Mouse (Mus musculus) hindbrain, embryonic 11.5 days (tissue): ENCODE results near the gene Ush1c. TPM values are rescaled to one million over a fixed set of nuclear protein-coding genes. Genes with fewer than 3 reads are reported as not detected.

Experiments
- ATAC-seq: fragments of 200-750 bp; cut with Nextera tagmentation; 2 replicates; pipeline ENCODE4 v1.8.0; 2017; ENCODE audit warnings: mild to moderate bottlenecking, moderate TSS enrichment, moderate library complexity; ENCODE audit not compliant: low FRiP score
- DNase-seq: peaks from one replicate; pipeline ENCODE4 v3.0.0-alpha.2; 2015; ENCODE audit warnings: low spot score
- H3K27ac ChIP-seq: fragments of 300-500 bp; sonication (generic); 2 replicates; pipeline ENCODE4 v1.5.1; 2014; ENCODE audit warnings: mild to moderate bottlenecking, low read depth, low read length
- H3K27me3 ChIP-seq: fragments of 300-500 bp; sonication (generic); 2 replicates; pipeline ENCODE4 v1.6.1; 2014; ENCODE audit warnings: mild to moderate bottlenecking, low read length, moderate library complexity, mixed read lengths; ENCODE audit not compliant: control insufficient read depth, insufficient read depth
- H3K36me3 ChIP-seq: fragments of 300-500 bp; sonication (generic); 2 replicates; pipeline ENCODE4 v1.6.1; 2014; ENCODE audit warnings: mild to moderate bottlenecking, low read length, moderate library complexity, mixed read lengths; ENCODE audit not compliant: control insufficient read depth, insufficient read depth
- H3K4me1 ChIP-seq: fragments of 300-500 bp; sonication (generic); replicated peaks from 2 replicates; pipeline ENCODE4 v1.6.1; 2014; ENCODE audit warnings: low read length, mixed read lengths; ENCODE audit not compliant: control insufficient read depth, insufficient read depth
- H3K4me2 ChIP-seq: fragments of 300-500 bp; sonication (generic); replicated peaks from 2 replicates; pipeline ENCODE4 v1.6.1; 2014; ENCODE audit warnings: mild to moderate bottlenecking, low read depth, low read length
- H3K4me3 ChIP-seq: fragments of 300-500 bp; sonication (generic); 2 replicates; pipeline ENCODE4 v1.5.1; 2014; ENCODE audit warnings: low read depth, low read length
- H3K9ac ChIP-seq: fragments of 300-500 bp; sonication (generic); 2 replicates; pipeline ENCODE4 v1.6.1; 2014; ENCODE audit warnings: low read depth, low read length
- H3K9me3 ChIP-seq: fragments of 300-500 bp; sonication (generic); 2 replicates; pipeline ENCODE4 v1.6.1; 2016; ENCODE audit warnings: low read length; ENCODE audit not compliant: control insufficient read depth
- WGBS: fragments of 180-500 bp; shearing (Covaris S2); extraction: QIAGEN DNeasy Blood & Tissue Kit; methylation state at CpG from one replicate; pipeline ENCODE4 v1.1.7; 2014; 5-methylcytosine and 5-hydroxymethylcytosine counted together
- polyA plus RNA-seq: library from polyadenylated mRNA; unstranded; fragments of >200 nt; fragmentation: Nextera tagmentation; extraction: Ambion mirVana; gene quantifications from 2 replicates; pipeline ENCODE4 v1.2.1, GENCODE M21; 2014

The Ush1c gene
- polyA plus RNA-seq, 1 experiment from 2014 or later = 3.0 TPM

- no peak for DNase-seq
- Histone ChIP-seq H3K9me3 (no peaks in the 10 kb centered on the region), H3K27me3 (no peaks in the 10 kb centered on the region), H3K4me1 (no peaks in the 10 kb centered on the region), H3K36me3 (no peaks in the 10 kb centered on the region), H3K27ac (no peak overlapping the region), H3K4me2 (no peak overlapping the region), H3K9ac (no peak overlapping the region), H3K4me3 (no peak overlapping the region)
- WGBS = 82% methylated on average over 4 of the region's 4 CpGs
- no peak for ATAC-seq
Observed at GRCm38 (mm10) chr7:46251841-46252240, 13.5 kb upstream of the Ush1c start.

GRCm38 (mm10) chr7:46247606-46248005, 9.3 kb upstream of the Ush1c start:
- Histone ChIP-seq H3K4me3 (no peak overlapping the region), H3K4me1 (no peaks in the 10 kb centered on the region), H3K4me2 (no peak overlapping the region), H3K9ac (no peak overlapping the region), H3K27ac (no peak overlapping the region), H3K27me3 (no peaks in the 10 kb centered on the region), H3K36me3 (no peaks in the 10 kb centered on the region), H3K9me3 (no peaks in the 10 kb centered on the region)
- DNase-seq (no peak), ATAC-seq (no peak)
- WGBS = 83% methylated on average over 3 of the region's 3 CpGs

GRCm38 (mm10) chr7:46246876-46247275, 8.6 kb upstream of the Ush1c start:
- ATAC-seq (no peak), DNase-seq (no peak)
- Histone ChIP-seq H3K9ac (no peak overlapping the region), H3K9me3 (no peaks in the 10 kb centered on the region), H3K4me3 (no peak overlapping the region), H3K4me2 (no peak overlapping the region), H3K27ac (no peak overlapping the region), H3K36me3 (no peaks in the 10 kb centered on the region), H3K27me3 (no peaks in the 10 kb centered on the region), H3K4me1 (no peaks in the 10 kb centered on the region)

GRCm38 (mm10) chr7:46240696-46241095, 2.4 kb upstream of the Ush1c start, which contains the start of gene Otog:
Otog (plus strand) TSS chr7:46240987.
- H3K4me1 ChIP-seq = peaks cover 6% of the 10 kb centered on the region
- H3K9ac ChIP-seq = no peak within 1 kb of the TSS
- 45% methylated on average over 2 of the region's 2 CpGs for WGBS
- H3K27me3 ChIP-seq = no peaks in the 10 kb centered on the region
- DNase-seq = no peak
- no peak within 1 kb of the TSS for H3K4me2 ChIP-seq
- peak; percentile 40; the same call in 1 of the 2 replicates for ATAC-seq
- H3K36me3 ChIP-seq = no peaks in the 10 kb centered on the region
- no peak within 1 kb of the TSS for H3K4me3 ChIP-seq
- no peak within 1 kb of the TSS for H3K27ac ChIP-seq
- H3K9me3 ChIP-seq = no peaks in the 10 kb centered on the region

GRCm38 (mm10) chr7:46240091-46240490, 1.8 kb upstream of the Ush1c start:
- H3K27me3 ChIP-seq = no peaks in the 10 kb centered on the region

GRCm38 (mm10) chr7:46237192-46237591, 1.1 kb downstream of the Ush1c start:
- no peaks in the 10 kb centered on the region for H3K27me3 ChIP-seq
- H3K9ac ChIP-seq = no peak overlapping the region
- no peak for DNase-seq
- 65% methylated on average over 7 of the region's 7 CpGs for WGBS
- H3K4me3 ChIP-seq = no peak overlapping the region
- peaks cover 6% of the 10 kb centered on the region for H3K4me1 ChIP-seq
- H3K9me3 ChIP-seq = no peaks in the 10 kb centered on the region
- H3K27ac ChIP-seq = no peak overlapping the region
- ATAC-seq = no peak
- no peaks in the 10 kb centered on the region for H3K36me3 ChIP-seq
- H3K4me2 ChIP-seq = no peak overlapping the region

More at GRCm38 (mm10) chr7:46240091-46240490, 1.8 kb upstream of the Ush1c start:
- ATAC-seq (no peak), DNase-seq (no peak)
- Histone ChIP-seq H3K9me3 (no peaks in the 10 kb centered on the region), H3K4me2 (no peak overlapping the region), H3K36me3 (no peaks in the 10 kb centered on the region), H3K27ac (no peak overlapping the region), H3K4me3 (no peak overlapping the region), H3K4me1 (peaks cover 6% of the 10 kb centered on the region), H3K9ac (no peak overlapping the region)
- WGBS = 93% methylated on average over 4 of the region's 4 CpGs

GRCm38 (mm10) chr7:46236363-46236762, 1.9 kb downstream of the Ush1c start:
- WGBS = 83% methylated on average over 15 of the region's 15 CpGs
- DNase-seq (no peak), ATAC-seq (no peak)
- Histone ChIP-seq H3K4me2 (no peak overlapping the region), H3K9me3 (no peaks in the 10 kb centered on the region), H3K36me3 (no peaks in the 10 kb centered on the region), H3K27me3 (no peaks in the 10 kb centered on the region), H3K4me1 (peaks cover 6% of the 10 kb centered on the region), H3K9ac (no peak overlapping the region), H3K27ac (no peak overlapping the region), H3K4me3 (no peak overlapping the region)

- H3K27ac ChIP-seq = no peak overlapping the region
- H3K36me3 ChIP-seq = no peaks in the 10 kb centered on the region
- peaks cover 6% of the 10 kb centered on the region for H3K4me1 ChIP-seq
- H3K9ac ChIP-seq = no peak overlapping the region
- WGBS = 74% methylated on average over 17 of the region's 18 CpGs
- no peak overlapping the region for H3K4me2 ChIP-seq
- H3K4me3 ChIP-seq = no peak overlapping the region
- no peaks in the 10 kb centered on the region for H3K27me3 ChIP-seq
- DNase-seq (no peak), ATAC-seq (no peak)
- no peaks in the 10 kb centered on the region for H3K9me3 ChIP-seq
Observed at GRCm38 (mm10) chr7:46235948-46236347, 2.4 kb downstream of the Ush1c start.

DNA sequence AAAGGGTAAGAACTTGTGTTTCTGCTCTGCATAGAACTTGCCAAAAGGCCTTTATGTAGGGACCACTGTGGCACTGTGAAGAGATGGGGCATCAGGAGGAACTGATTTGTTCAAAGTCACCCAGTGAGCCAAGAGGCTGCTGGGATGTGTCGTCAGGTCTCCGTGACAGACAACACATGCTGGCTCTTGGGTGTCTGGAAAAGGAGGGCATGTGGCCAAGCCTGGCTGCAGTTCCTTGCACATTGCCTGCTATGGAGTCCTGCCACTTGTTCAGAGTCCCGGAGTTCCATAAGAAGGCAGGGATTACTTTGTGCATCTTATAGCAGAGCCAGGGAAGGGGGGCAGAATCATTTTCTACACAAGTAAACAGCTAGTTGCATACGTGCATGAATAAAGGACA, 11.4 kb downstream of the Ush1c start:
- no peak overlapping the region for H3K9ac ChIP-seq
- no peaks in the 10 kb centered on the region for H3K9me3 ChIP-seq
- DNase-seq = no peak
- no peaks in the 10 kb centered on the region for H3K36me3 ChIP-seq
- no peak overlapping the region for H3K27ac ChIP-seq
- H3K27me3 ChIP-seq = no peaks in the 10 kb centered on the region
- H3K4me1 ChIP-seq = no peaks in the 10 kb centered on the region; the same call in 1 of the 2 replicates
- no peak overlapping the region for H3K4me3 ChIP-seq
- 80% methylated on average over 4 of the region's 4 CpGs for WGBS
- no peak for ATAC-seq
- no peak overlapping the region for H3K4me2 ChIP-seq
